Mouse (Mus musculus) layer of hippocampus, adult 9-10 months (tissue): Measurements from ENCODE around the gene Jarid2.
A peak's percentile ranks its signal among the peaks of the same experiment; 100 is the strongest.

ENCODE experiments used
- DNase-seq: peaks from one replicate; pipeline ENCODE4 v3.0.0; 2022; ENCODE audit warnings: low spot score

The Jarid2 gene

GRCm38 (mm10) chr13:44839866-44840835 is 110.9 kb downstream of the Jarid2 start:
- peak; percentile 49 for DNase-seq

GRCm38 (mm10) chr13:44851426-44851825 is 122.2 kb downstream of the Jarid2 start:
- DNase-seq, result no peak

DNA sequence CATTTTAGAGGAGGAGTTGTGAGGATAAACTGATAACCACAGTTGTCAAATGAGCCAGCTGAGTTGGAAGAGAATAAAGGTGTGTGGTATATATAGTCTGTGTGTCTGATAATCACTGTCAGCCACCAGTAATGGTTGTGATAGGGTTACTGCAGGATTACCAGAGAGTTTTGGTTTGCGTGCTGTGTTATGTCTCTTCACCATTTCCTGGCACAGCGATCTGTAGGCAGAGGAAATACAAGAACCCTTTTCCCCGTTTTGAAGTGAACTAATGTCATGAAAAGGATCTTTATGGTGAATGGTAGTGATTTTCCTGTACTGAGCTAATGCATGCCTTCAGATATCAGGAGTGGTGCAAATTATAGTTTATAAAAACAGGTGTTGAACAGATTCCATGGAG is 122.8 kb downstream of the Jarid2 start:
- no peak for DNase-seq

GRCm38 (mm10) chr13:44865566-44865965 is 136.3 kb downstream of the Jarid2 start:
- no peak for DNase-seq

GRCm38 (mm10) chr13:44868037-44868650 is 138.9 kb downstream of the Jarid2 start:
- DNase-seq, result peak; percentile 33

DNA sequence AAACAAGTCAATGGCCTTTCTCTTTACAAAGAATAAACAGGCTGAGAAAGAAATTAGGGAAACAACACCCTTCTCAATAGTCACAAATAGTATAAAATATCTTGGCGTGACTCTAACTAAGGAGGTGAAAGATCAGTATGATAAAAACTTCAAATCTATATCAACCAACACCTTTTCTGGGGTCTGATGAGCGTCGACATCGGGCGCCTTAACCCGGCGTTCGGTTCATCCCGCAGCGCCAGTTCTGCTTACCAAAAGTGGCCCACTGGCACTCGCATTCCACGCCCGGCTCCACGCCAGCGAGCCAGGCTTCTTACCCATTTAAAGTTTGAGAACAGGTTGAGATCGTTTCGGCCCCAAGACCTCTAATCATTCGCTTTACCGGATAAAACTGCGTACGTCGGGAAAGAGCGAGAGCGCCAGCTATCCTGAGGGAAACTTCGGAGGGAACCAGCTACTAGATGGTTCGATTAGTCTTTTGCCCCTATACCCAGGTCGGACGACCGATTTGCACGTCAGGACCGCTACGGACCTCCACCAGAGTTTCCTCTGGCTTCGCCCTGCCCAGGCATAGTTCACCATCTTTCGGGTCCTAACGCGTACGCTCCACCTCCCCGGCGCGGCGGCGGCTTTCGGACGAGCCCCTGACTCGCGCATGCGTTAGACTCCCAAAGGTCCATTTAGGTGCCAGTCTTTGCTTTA is 140.3 kb downstream of the Jarid2 start:
- DNase-seq, result peak; percentile 99

DNA sequence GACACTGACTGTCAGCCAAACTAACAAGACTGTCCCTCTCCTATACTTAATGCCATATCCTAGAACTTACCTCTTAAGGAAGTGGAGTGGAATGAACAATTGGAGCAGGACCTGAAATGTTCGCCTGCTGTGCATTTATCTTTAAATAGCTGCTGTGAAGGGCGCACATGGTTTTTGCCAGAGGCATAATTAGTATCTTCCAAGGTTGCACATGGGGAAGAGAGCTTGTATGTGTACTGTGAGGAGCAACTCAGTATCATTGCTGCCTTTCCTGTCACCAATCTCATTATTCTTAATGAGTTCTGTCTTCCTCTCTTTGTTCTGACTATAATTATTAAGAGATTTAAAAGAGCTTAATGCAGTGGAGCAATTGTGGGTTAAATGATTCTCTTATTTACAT is 147.5 kb downstream of the Jarid2 start:
- no peak for DNase-seq

DNA sequence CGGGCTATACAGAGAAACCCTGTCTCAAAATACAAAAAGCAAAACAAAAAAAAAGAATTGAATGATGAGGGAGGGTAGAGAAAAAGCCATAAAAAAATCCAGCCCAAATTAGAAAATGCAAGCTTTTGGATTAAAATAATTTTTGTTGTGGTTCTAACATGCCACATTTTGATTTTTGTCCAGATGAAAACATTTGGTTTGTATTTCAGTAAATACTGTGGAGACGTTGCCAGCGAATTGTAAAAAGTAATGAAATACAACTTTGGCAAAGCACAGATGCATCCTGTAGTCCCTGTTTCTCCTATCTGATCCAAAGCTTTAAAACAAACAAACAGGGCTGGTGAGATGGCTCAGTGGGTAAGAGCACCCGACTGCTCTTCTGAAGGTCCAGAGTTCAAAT is 151.7 kb downstream of the Jarid2 start:
- no peak for DNase-seq

DNA sequence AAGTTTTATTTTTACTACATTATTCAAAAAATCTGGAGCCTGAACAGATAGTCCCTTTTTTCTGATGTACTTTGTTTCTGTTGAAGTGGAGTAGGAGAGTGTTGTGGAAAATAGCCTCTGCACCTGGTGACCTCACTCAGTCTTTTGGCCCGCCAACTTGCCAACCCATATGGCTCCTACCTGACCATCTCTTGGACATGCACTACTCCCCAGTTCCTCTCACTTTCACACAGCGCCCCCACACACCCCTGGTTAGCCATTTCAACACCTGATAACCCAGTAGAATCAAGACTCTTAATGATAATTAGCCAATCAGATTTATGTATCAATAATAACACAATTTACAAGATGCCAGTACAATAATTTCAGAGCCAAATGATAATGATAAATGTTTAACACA is 156.9 kb downstream of the Jarid2 start:
- DNase-seq, result no peak

DNA sequence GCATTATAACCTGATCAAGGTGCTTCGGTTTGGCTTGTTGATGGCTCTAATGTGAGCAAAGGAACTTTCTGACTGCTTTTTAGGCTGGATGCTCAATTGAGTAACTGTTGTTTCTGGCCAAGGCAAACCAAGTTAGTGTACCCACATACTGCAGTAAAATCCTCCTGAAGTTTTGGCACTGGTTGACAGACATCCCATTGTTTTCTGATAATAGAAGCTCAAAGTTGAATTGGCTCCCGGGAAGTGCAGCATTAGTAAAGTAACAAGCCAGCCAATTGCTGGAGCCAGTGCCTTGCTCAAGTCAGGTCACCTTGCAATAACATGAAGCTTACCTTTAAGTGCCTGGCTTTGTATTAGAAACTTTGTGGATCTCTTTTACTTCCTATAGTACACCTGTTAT is 161.3 kb downstream of the Jarid2 start:
- DNase-seq, result no peak

- no peak for DNase-seq
Observed at GRCm38 (mm10) chr13:44891813-44892730, 162.8 kb downstream of the Jarid2 start.

GRCm38 (mm10) chr13:44896211-44896610 is 166.9 kb downstream of the Jarid2 start:
- DNase-seq, result no peak

DNA sequence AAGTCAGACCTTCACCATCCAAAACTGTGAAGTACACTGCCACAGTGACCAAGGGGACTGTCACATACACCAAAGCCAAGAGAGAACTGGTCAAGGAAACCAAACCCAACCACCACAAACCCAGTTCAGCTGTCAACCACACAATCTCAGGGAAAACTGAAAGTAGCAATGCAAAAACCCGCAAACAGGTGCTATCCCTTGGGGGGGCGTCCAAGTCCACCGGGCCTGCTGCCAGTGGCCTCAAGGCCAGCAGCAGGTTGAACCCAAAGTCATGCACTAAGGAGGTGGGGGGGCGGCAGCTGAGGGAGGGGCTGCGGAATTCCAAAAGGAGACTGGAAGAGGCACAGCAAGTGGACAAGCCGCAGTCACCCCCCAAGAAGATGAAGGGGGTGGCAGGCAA is 173.0 kb downstream of the Jarid2 start:
- no peak for DNase-seq

DNA sequence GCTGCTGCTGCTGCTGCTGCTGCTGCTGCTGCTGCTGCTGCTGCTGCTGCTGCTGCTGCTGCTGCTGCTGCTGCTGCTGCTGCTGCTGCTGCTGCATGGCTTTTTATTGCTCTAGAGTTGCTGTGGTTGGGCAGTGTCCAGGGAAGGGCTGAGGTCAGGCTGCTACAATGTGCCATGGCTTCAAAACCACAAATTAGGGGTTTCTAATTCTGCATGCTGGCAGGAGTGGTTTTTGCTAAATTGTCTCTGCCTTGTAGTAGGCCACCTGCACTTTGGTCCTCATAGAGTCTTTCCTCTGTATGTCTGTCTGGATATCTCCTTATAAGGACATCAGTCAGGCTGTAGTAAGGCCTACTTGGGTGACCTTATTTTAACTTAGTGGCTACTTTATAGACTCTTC is 174.1 kb downstream of the Jarid2 start:
- no peak for DNase-seq

GRCm38 (mm10) chr13:44904271-44904670 is 175.0 kb downstream of the Jarid2 start:
- DNase-seq, result no peak

DNA sequence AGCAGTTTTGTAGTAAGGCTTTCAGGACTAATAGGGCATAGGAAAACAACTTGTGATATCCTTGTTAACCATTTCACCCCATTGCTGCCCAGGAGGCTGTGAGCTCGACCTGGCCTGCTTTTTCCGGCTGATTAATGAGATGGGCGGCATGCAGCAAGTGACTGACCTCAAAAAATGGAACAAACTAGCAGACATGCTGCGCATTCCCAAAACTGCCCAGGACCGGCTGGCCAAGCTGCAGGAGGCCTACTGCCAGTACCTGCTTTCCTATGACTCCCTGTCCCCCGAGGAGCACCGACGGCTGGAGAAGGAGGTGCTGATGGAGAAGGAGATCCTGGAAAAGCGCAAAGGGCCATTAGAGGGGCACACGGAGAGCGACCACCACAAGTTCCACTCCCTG is 176.9 kb downstream of the Jarid2 start:
- no peak for DNase-seq

DNA sequence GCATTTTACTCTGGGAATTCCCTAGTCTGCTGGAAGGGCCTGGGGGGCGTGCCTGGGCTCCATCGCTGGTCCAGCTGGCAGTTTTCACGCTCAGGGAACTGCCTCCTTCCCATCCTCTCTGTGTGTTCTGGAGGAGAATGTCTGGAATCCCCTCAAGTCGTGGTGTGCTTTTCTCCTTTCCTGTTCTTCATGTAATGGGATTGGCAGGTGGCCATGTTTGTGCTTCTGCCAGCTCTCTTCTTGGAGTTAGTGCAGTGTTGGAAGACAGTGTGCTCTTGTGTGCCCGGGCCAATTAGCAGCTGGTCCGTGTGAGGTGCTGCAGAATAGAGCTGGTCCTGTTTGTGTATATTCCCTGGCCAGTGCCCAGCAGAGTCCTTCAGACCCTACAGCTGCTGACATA is 178.4 kb downstream of the Jarid2 start:
- peak; percentile 88 for DNase-seq

DNA sequence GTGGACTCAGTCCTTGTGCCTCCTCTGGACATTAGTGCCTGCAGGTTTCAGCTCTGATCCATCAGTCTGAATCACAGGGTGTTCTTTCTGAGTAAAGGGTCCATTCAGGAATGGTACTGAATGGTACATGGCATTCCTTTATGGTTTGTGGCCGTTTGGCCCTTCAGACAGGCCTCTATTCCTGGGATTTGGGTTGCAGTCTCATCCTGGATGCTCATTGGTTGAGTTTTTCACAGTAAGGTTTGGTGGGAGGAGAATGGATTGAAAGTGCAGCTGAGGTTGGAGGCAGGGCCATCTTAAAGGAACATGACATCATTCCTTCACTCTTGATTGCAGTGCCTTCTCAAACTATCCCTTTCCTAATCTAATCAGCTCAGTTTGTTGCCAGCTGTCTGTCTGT is 179.5 kb downstream of the Jarid2 start:
- DNase-seq, result no peak

- no peak for DNase-seq
Observed at GRCm38 (mm10) chr13:44912851-44913250, 183.6 kb downstream of the Jarid2 start.

DNA sequence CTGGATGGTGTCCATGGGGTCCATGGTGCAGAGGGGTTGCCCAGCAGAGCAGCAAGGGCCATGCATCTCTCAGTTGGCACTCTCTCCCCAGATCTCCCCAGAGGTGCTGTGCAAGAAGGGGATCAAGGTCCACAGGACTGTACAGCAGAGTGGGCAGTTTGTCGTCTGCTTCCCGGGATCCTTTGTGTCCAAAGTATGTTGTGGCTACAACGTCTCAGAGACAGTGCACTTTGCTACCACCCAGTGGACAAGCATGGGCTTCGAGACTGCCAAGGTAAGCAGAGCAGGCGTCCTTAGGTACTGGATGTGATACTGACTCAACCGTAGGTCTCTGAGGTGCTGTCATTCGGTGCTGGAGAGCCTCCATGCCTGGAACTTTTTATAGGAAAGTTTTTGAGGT is 184.3 kb downstream of the Jarid2 start:
- DNase-seq, result no peak

- no peak for DNase-seq
Observed at GRCm38 (mm10) chr13:44915382-44915781, 186.1 kb downstream of the Jarid2 start.

- no peak for DNase-seq
Observed at GRCm38 (mm10) chr13:44915945-44916344, 186.7 kb downstream of the Jarid2 start.
